Mouse (Mus musculus) central nervous system, embryonic 14 days (tissue): ENCODE data around the gene Uhrf2. TPM values are rescaled to one million over a fixed set of nuclear protein-coding genes. Genes with fewer than 3 reads are reported as not detected.

Experiments
- polyA plus RNA-seq: library from polyadenylated mRNA; depleted of rRNA; stranded (reverse); fragments of >200 nt; gene quantifications from 2 replicates; pipeline ENCODE4 v1.2.3, GENCODE M21; 2012; rRNA removed

Gene Uhrf2
- 133 and 142 TPM in 2 replicates for polyA plus RNA-seq

DNA sequence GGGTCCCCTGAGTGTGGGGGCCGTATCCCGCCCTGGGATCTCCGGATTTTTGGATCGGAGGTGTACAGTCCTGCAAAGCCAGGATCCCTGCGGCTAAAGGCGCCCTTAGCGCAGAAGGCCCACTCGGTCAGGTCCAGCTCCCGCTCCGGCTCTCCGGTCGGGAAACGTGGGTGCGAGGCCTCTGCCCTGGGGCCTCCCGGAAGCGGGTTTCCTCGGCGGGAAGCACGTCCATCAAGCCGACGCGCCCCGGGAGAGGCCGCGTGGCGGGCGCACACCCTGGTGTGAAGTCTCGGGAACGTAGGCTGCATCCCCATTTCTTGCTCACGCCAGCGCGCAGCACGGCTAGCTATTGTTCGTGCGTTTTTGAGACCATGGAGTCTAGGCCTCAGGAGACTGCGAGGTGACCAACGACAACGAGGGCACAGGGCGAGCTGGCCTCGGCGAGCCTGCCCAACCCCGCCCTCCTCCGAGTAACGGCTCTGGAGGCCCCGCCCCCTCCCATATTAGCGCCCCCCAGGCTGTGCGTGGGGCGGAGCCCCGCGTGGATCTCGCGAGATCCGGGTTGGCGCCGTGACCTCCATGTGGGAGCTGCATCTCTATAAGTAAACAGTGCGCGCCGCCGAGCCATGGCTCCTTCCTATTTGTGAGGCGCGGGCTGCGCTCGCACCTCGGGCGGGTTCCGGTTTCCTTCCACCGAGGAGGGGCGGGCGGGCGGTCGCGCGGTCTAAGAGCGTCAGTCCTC is at the start of gene Uhrf2:
Uhrf2 (plus strand) TSS at position 620 of the 742 bp plus-strand sequence.

DNA sequence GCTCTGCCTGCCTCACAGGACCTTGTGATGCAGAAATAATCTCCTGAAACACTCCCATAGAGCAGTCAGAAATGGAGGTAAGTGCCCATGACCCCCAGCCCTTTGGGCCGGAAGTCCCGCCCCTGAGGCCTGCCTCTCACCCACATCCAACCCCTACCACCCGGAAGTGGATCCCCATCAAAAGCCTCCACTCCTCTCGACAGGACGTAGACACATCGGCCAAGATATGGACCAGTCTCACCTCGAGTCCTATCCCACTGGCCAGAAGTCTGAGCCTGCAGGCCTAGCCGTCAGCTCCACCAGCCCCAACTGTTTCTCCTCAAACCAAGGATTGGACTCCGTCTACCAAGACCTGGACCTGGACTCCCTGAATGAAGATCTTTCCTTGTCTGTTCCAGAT is 26.7 kb upstream of the Uhrf2 start, which contains the start of gene Trpd52l3:
Trpd52l3 (plus strand) TSS at position 170 of the 400 bp plus-strand sequence.

Other genes starting within 250 kb of the Uhrf2 start
- 26.6 and 27.8 TPM in 2 replicates for gene 9930021J03Rik, start 224.5 kb upstream of the Uhrf2 start, polyA plus RNA-seq
- 15.2 and 16.0 TPM in 2 replicates for gene Ranbp6, start 217.5 kb upstream of the Uhrf2 start, polyA plus RNA-seq
- gene Il33, start 105.4 kb upstream of the Uhrf2 start, polyA plus RNA-seq, result 0.68 and 2.0 TPM in 2 replicates
- gene Trpd52l3, start 26.7 kb upstream of the Uhrf2 start, polyA plus RNA-seq, result not detected in 2 replicates
- 12.2 and 20.0 TPM in 2 replicates for gene Gldc, start 144.9 kb downstream of the Uhrf2 start, polyA plus RNA-seq
- 0.06 TPM in 1 of 2 replicates, not detected in the other for gene Mbl2, start 202.4 kb downstream of the Uhrf2 start, polyA plus RNA-seq